Mouse (Mus musculus) spleen, adult 12 weeks (tissue): ENCODE data around the gene Cttnbp2nl.
A peak's percentile ranks its signal among the peaks of the same experiment; 100 is the strongest.

Experiments used
- DNase-seq: peaks from one replicate; pipeline ENCODE4 v3.0.0; 2022; ENCODE audit warnings: low spot score

Gene Cttnbp2nl

DNA sequence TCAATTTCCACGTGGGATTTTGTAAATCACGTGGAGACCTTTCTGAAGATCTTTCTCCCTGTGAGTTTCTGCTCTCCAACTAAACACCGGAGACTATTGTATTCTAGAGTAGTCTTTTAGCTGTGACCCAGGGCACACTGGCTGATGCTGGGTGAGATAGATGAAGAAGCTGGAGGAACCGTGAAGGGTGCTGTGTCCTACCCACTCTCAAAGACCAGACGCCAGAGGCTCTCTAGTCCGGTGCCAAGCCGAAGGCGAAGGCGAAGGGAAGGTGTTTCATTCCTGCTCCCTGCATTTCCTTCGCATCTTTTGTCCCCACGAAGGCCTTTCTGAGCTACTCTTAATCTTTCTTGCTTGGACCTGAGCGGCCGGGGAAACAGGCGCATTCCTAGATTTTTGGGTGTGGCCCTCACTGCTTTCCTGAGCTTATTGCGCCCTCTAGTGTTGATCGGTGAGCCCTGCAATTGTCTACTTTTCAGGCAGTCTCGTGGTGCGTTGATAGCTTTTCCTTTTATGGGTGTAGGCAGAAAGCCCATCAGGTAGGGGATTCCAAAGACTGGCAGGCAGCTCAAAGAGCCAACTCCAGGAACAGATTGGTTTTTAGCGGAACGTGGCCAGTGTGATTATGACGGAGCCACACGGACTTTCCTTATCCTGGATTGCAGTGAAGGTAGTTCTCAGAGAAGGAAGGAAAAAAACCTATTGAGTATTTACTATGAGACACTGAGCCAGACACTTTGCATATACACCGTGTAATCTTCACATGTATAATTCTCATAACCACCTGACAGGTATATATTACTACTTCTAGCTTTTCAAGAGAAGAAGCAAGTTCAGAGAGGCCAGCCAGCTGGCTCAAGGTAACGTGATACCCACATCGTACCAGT lies 5.9 kb upstream of the Cttnbp2nl start:
- peak; percentile 29 for DNase-seq

DNA sequence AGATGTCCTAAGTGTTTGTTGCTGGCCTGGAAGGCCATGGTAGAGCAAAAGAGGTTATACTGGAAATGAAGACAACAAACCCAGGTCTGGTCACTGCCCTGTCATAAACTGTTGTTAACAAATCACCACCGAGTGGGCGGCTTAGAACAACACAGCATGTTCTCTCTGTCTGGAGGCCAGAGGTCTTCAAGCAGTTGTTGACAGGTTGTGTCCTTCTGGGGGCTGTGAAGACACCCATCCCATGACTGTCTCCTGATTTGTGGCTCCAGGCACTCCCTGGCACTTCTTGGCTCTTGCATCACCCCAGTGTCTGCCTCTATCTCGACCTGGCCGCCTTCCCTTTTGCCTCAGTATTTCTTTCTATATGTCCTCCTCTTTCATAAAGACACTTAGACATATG lies 2.7 kb upstream of the Cttnbp2nl start:
- no peak for DNase-seq

DNA sequence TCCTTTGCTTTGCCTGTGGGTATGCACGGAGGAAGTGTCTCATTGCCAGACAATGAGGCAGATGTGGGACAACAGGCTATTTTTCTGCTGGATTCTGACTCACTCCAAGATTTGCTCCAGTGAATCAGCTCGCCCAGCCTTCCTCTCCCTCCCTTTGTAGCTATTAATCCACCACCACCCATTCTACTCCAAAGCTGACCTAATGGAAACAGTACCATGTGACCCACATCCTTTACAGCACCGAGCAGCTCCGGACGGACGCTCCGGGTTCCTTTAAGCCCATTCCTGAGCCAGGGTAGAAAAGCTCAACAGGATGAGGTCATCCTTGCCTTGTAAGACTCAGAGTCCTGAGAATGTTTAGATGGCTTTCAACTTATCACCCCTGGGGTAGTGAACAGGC lies 2.0 kb upstream of the Cttnbp2nl start:
- DNase-seq, result no peak

DNA sequence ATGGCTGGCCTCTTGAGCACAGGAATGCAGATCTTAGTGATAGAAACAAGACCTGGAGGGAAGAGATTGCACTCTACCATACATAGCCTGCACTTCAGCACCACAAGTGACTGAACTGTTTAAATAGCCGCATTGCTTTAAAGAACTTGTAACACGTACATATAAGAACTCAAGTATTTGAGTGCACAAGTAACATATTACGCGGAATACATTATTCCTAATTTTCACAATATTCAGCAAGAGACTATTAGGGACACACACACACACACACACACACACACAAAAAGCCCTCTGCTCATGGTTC lies 704 bp upstream of the Cttnbp2nl start:
- DNase-seq, result no peak

DNA sequence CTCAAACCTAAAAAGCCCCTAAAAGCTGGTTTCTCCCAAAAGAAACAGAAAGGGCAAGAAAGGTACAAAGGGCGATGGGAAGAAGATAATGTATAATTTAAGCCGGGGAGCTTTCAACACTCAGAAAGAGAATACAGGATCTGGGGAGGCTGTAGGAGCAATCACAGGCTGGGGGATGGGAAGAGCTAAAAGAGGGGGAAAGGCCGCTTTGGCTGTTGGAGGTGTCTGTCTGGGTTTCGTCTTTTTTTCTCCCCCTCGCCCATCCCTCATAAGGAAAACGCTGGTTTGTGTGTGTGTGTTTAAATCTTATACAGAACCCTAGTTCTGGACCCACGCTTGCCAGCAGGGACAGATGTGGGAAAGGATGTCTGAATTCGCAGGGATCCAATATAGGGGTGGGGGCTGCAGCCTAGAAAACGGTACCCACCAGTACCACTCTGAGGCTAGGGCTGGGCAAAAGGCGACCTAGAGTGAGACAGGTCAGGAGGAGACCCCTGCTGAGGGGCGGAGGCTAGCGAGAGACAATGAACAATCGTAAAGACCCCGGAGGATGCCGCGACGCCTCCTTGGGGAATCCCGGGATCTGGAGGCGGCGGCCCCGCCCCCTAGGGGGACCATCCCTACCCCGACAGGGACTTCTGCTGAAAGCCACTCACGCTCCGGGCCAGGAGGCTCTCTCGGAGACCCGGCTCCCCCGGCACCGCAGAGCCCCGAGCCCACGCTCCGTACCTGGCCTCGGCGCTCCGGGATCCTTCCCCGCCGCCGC lies 592 bp downstream of the Cttnbp2nl start:
- no peak for DNase-seq

DNA sequence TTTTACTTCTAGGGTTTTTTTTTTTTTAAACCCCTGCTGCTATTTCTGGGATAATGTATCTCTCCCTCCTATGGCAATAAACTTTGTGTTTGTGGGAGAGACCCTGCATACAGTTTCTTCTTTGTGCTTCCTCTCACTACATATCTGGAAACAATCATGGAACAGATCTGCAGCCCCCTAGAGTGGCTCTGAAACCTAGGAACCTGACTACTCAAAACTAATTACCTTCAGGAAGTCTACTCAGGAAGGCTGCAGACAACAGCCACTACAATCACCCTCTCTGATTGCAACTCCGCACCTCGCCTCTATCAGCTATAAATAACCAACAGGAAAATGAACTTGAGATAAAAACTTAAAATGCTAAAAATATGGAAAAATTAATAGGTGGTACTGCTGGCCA lies 1.8 kb downstream of the Cttnbp2nl start:
- no peak for DNase-seq

DNA sequence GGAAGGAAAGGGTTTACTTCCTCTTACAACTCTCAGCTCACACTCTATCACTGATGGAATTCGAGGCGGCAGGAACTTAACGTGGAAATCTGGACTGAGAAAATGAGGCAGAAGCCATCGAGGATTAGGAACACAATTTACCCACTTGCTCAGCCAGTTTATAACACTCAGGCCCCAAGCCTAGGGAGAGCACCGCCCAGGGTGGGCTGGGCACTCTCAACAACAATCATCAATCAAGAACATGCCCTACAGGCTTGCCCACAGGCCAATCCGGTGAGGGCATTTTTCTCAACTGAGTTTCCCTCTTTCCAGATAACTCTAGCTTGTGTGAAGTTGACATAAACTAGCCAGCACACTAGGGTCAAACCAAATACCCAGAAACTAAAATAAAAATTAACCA lies 3.1 kb downstream of the Cttnbp2nl start:
- DNase-seq, result no peak

DNA sequence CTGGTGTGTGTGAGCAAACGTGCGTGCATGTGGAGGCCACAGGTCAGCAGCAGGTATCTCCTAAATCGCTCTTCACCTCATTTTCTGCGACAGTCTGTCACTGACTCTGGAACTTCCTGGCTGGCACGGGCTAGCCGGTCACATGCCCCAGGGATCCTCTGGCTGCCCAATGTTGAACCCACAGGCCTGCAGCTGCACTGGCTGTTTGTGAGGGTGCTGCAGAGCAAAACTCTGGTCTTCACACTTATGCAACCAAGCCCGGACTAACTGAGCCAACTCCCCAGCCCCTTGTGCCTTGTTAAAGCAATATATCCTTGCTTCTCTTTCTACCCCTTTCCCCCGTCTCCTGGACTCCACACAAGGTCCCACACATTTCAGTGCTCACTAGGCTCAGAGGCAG lies 5.3 kb downstream of the Cttnbp2nl start:
- DNase-seq, result no peak

DNA sequence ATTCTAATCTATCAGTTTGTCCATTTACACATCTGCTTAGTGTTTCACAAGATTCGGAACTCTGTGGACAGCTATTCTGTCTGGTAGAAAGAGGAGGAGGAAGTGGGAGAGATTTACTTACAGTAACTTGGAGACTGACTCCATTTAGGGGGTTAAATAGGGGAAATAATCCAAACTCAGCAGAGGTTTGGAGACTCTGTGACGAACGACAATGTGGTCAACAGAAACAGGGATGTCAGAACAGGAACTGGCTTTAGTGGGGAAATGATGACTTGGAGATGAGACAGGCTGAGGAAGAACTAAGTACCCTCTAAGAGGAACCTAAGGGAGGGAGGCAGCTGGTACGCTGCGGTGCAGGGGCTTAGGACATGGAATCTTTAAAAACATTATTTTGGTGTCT lies 6.1 kb downstream of the Cttnbp2nl start:
- DNase-seq, result no peak

DNA sequence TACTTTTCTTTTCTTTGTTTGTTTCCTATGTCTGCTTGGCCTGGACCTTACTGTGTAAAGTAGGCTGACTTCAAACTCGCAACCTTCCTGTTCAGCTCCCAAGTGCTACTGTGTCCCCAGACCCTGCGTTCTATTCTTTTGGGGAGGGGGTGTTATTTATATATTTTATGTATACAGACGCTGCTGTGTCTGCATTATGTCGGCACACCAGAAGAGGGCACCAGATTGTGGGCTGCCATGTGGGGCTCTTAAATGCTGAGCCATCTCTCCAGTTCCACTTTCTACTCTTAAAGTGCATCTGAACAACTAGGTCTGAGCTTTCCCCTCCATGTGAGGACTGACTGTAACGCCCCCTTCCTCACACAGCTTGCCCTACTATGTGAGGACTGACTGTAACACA lies 9.2 kb downstream of the Cttnbp2nl start:
- DNase-seq, result no peak

DNA sequence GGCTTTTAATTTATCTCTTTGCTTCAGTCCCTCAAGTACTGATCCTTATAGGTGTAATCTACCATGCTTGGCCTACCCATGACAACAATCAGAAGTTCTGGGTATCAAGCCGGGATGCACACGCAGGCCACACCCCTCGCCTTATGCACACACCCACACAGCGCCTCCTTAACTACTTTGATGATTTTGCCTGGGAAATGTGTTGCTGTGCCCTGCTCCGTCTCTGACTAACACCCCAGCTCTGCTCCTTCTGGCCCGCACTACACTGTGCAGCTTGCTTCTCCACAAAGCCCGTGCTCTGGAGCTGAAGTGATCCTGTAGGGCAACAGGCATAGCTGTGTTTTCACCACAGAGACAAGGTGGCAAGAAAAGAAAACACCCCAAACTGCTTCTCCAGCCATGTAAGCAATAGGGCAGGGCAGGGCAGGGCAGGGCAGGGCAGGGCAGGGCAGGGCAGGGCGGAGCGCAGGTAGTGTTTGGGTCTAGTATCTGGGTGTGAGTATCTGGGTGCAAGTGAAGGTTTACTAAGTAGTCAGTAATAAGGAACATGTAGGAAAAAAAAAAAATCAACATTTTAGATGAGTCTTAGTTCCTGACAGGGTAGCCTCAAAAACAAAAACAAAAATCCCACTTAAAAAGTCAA lies 11.8 kb downstream of the Cttnbp2nl start:
- no peak for DNase-seq

DNA sequence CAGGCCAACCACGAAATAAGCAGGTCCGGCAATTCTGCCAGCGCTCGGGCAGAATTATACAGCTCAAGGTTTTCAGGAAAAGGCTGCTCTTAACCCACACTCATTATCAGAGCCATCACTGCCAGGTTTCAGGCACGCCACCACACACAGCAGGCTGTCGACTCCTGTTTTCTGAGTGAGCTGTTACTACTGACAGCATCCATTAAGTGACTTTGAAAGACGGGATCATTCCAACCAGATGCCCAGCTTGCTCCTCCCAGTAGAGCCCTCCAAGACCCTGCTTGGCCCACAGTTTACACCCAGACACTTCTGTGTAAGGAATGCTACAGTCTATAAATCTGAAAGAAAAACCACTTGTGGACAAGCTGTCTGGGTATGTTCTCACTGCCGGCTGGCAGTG lies 12.9 kb downstream of the Cttnbp2nl start:
- no peak for DNase-seq

DNA sequence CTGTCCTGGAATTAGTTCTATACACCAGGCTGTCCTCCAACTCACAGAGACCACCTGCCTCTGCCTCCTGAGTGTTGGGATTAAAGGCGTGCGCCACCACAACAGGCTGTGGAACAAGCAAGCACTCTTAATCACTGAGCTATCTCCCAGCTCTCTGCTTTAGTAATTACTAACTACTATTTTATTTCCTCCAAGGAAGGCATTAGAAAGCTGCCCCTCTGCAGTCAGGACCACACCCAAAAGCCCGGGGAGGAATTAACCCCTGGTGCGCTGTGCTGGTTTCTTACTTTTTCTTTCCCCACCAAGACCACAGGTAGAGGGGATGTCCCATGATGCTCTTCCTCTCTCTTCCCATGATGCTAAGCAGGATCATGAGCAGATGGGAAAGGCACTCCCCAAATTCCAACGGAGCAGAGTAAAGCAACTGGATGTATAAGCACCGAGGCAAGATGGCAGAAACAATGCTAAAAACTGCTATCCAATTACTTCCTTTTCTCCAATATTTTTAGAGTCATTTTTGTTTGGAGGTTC lies 15.6 kb downstream of the Cttnbp2nl start:
- no peak for DNase-seq

DNA sequence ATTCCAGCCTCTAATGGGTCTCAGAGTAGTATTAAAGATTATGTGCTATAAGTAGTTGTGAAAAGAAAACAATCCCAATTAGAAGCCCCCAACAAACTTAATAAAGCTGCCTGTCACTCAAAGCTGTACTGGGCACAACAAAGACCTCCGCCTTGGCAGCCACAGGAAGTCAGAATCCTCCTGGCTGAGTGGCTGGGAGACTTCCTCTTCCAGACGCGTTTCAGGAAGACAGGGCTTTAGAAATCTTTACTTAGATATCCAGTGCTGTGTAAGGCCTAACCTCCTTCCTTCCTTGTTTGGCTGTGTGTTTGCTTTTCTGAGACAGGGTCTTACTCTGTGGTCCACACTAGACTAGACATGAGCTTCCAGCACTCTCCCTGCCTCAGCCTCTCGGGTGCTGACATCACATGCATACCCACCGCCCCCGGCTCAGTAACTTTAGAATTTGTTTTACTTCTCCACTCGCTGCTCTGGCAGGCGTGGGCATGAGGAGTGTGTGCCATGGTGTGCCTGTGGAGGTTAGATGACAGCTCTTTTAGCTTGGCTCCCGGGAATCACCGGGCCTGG lies 16.6 kb downstream of the Cttnbp2nl start:
- no peak for DNase-seq

DNA sequence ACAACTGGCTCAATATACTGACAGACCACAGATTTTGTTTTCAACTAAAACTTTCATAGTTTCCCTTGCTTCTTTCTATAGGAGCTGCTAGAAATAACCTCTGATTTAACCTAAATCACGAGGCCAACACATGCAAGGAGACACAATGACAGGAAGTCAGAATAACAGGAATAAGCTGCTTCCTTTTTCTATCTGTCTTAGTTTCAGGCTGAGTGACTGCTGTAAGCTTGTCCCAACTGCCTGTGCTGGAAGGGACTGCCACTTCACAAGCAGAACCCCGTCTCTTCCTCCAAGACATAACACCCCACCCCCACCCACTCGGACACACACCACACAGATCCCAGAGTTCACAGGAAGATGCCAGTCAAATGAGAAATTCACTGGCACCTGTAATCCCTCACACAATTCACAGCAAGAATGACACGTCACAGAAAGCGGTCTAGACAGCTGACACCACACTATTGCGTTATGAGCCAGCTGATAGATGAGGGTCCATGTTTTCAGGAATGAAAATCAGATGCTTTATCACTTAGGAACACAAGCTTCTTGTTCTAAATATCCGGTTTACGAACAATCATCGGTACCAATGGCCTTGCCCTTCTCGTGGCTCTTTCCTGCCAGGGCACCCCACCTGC lies 29.5 kb downstream of the Cttnbp2nl start:
- no peak for DNase-seq

DNA sequence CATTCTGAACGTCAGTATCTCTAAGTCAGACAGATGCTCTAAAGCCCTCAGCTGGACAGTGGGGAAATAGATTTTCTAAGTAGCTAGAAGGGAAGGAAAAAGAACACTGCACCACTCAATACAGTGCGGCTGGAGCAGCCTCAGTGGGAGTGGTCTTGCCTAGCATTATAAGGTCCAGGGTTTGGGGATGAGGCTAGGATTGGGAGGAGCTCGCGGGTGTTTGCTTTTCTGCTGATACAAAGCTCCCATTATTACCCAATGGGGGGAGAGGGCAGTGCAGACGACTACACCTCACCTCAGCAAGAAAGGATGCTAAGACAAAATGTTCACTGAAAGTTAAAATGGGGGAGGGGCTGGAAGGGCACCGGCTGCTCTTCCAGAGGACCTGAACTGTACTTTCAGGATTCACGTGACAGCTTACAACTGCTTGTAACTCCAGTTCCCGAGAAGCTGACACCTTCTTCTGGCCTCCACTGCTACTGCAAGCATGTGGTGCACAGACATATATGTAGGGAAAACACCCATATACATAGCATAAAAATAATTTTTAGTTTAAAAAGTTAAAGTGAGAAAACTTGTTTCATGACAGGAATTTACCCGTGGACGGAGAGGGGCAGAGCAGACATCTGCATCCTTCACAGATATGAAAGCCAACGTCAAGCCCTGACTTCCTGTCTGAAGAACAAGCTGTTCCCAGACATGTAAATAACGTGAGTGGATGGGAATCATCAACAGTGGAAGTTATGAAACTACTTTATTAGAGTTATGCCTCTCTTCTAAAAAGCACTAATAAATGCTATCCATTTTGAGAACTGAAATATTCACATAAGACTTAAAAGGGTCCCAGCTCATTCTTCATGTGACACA lies 32.9 kb downstream of the Cttnbp2nl start:
- no peak for DNase-seq

DNA sequence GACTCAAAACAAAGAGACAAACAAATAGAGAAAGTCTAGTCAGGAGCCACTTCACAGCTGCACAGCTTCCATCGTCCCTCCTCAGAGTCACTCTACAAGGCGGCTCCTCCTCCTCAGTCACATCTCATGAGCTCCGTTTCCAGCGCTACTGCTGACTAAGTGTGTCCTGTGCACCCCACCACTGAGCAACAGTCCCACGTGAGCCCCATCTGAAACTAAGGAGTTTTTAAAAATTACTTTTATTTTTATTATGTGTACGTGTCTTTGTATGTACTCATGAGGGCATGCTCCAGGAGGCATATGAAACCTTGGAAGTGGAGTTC lies 34.2 kb downstream of the Cttnbp2nl start:
- no peak for DNase-seq

DNA sequence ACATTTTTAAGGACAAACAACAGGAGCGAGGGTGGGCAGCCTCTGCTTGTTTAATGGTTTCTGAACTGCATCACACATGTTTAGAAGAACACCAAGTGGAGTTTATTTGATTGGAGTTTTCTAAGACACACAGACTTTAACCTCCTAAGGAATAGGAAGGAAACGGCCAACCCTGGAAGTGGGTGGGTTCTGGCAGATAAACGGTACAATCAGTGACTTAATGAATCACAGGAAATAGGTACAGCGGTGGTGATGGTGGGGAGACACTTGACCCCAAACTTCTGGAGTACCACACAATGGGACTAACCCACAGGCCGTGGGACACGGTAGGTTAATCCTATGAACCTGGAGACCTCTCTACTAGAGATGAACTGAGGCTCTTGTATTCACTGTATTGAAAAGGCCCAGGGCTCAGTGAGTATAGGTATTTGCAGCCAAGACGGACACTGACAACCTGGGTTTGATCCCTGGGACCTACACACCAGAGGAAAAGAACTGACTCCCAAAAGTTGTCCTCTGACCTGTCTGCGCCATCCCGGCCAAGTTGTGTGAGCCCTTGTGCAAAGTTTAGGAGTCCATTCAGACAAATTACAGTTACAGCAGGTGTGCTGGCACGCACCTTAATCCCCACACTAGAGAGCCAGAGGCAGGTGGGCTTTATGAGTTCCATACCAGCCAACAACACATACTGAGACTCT lies 34.7 kb downstream of the Cttnbp2nl start:
- DNase-seq, result no peak

DNA sequence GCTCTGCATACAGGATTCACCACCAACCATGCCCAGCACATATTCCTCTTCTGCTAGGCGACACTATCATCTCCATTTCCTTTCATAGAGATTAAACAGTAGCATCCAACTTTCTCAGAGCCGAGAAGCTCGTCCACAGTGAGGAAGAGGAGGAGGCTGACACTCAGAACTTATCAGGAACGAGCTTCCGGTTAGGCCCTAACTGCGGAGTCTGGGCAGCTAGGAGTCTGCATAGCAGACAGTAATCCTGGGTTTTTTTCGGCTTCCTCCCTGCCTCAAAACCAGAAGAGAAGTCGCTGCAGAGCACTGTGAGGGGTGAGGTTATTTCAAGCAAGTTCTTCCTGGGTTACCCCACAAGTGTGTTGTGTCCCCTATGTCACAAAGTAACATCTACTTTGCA lies 35.6 kb downstream of the Cttnbp2nl start:
- DNase-seq, result no peak

DNA sequence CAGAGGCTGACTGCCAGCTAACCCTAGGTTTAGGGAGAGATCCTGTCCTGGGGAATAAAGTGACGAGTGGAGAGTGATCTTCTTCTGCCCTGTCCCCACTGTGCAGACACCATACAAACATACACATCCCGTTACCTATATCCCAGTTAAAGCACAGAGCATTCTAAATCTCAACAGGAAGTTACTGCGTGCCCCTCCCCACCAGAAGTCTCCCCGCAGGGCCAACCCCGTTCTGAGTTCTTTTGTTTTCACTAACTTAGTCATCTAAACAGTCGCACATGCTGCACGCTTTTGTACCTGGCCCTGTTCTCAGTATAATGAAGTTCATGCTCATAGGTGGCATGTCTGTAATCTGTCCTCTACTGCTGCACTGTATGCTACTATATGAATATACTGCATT lies 36.7 kb downstream of the Cttnbp2nl start:
- no peak for DNase-seq

DNA sequence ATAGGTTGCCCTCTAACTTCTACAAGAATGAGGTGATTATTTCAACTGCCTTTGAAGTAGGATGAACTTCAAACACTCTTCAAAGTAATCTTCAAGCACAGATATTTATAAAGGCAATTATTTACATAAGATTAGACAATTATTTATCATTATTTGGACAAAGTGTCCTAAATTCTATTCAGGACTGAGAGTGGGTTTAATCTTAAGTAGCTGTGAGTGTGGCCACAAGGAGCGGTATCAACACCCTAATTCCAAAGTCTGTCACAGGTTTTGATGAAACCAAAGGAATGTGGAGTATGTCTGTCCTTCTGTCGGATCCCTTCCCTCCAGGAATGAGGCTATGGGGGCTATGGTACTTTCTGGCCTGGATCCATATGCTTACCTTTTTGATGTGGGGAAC lies 38.0 kb downstream of the Cttnbp2nl start:
- no peak for DNase-seq
